Mouse (Mus musculus) A20 (cell line): ENCODE results near the gene Dnttip1.
A peak's percentile ranks its signal among the peaks of the same experiment; 100 is the strongest.

Experiments
- DNase-seq: peaks from one replicate; pipeline ENCODE4 v3.0.0-alpha.2; 2011; ENCODE audit warnings: low read depth, low spot score

Dnttip1 gene

GRCm38 (mm10) chr2:164781876-164782275 is 36.1 kb downstream of the Dnttip1 start:
- no peak for DNase-seq

GRCm38 (mm10) chr2:164783926-164784581 is 38.3 kb downstream of the Dnttip1 start:
- DNase-seq: peak; percentile 80

- no peak for DNase-seq
These were observed 39.2 kb downstream of the Dnttip1 start for GRCm38 (mm10) chr2:164784869-164785420.

GRCm38 (mm10) chr2:164785481-164786387 is 40.0 kb downstream of the Dnttip1 start, which contains the start of gene Snx21:
Snx21 (plus strand) TSS chr2:164785823.
- DNase-seq: peak; percentile 88

GRCm38 (mm10) chr2:164786388-164786885 is 40.7 kb downstream of the Dnttip1 start:
- no peak for DNase-seq

GRCm38 (mm10) chr2:164787032-164787431 is 41.2 kb downstream of the Dnttip1 start:
- no peak for DNase-seq

GRCm38 (mm10) chr2:164787779-164788178 is 42.0 kb downstream of the Dnttip1 start:
- DNase-seq: no peak

GRCm38 (mm10) chr2:164788411-164788810 is 42.6 kb downstream of the Dnttip1 start:
- DNase-seq: no peak

GRCm38 (mm10) chr2:164790451-164790850 is 44.7 kb downstream of the Dnttip1 start:
- DNase-seq: no peak

GRCm38 (mm10) chr2:164791841-164792261 is 46.1 kb downstream of the Dnttip1 start:
- no peak for DNase-seq

- DNase-seq: no peak
These were observed 46.8 kb downstream of the Dnttip1 start for GRCm38 (mm10) chr2:164792400-164793190.

GRCm38 (mm10) chr2:164793236-164793635 is 47.5 kb downstream of the Dnttip1 start:
- peak; percentile 53 for DNase-seq

GRCm38 (mm10) chr2:164793772-164794171 is 48.0 kb downstream of the Dnttip1 start:
- DNase-seq: peak; percentile 43

GRCm38 (mm10) chr2:164794293-164794692 is 48.5 kb downstream of the Dnttip1 start:
- DNase-seq: peak; percentile 83

GRCm38 (mm10) chr2:164795868-164796267 is 50.1 kb downstream of the Dnttip1 start:
- no peak for DNase-seq

GRCm38 (mm10) chr2:164798554-164798953 is 52.8 kb downstream of the Dnttip1 start:
- peak; percentile 56 for DNase-seq

- no peak for DNase-seq
These were observed 54.6 kb downstream of the Dnttip1 start for GRCm38 (mm10) chr2:164800252-164801004.

GRCm38 (mm10) chr2:164803201-164803920 is 57.6 kb downstream of the Dnttip1 start:
- DNase-seq: no peak

GRCm38 (mm10) chr2:164803921-164804313 is 58.1 kb downstream of the Dnttip1 start:
- peak; percentile 48 for DNase-seq
